Mouse (Mus musculus) common myeloid progenitor, adult 5-6 weeks (primary cell): ENCODE results near the gene Dynlrb1. TPM values are rescaled to one million over a fixed set of nuclear protein-coding genes. Genes with fewer than 3 reads are reported as not detected.

ENCODE experiments used
- ATAC-seq: replicated peaks from 2 replicates; pipeline ENCODE4 v1.8.0; 2016; ENCODE audit warnings: low read depth, mild to moderate bottlenecking, moderate TSS enrichment, inconsistent platforms; ENCODE audit not compliant: poor library complexity, severe bottlenecking
- total RNA-seq: library from RNA; stranded (forward); fragments of 200-1000, 187-1606 nt; gene quantifications from 2 replicates; pipeline ENCODE4 v1.2.3, GENCODE M21; 2017

Dynlrb1 gene
- total RNA-seq, 1 experiment from 2014 or later, result 233 TPM

DNA sequence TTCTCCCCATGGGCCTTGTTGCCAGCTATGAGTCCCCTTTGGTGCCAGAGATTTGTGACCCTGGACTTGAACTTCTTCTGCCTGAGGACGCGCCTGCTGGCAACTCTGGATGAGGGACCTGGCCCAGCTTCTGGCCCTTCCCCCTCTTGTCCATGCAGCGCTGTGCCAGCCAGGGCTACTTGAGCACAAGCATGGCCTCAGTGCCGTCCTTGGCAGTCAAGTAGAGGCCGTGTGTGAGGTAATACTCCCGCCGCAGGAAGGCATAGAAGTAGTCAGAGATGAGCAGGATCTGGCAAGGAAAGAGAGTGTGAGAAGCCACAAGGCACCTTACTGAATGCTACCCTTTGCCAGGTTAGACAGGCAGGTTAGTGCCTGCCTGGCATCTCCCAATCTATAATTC lies 42.0 kb downstream of the Dynlrb1 start:
- no peak for ATAC-seq

DNA sequence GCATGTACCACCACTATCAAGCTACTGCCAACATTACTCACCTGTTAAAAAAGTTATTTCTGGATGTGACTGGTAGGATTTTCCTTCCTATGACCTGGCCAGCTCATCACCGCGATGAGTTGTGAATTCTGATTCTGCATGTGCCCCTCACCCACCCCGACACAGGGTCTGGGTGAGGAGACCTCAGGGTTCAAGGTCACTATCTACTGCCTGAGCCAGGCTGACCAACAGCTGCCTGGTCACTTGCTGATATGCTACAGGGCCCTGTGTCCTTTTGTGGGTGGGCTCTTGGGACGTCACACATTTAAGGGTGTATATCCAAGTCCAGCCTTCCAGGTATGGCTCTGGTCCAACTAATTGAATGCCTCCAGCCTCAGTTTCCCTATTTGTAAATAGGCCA lies 42.8 kb downstream of the Dynlrb1 start:
- ATAC-seq, result no peak

DNA sequence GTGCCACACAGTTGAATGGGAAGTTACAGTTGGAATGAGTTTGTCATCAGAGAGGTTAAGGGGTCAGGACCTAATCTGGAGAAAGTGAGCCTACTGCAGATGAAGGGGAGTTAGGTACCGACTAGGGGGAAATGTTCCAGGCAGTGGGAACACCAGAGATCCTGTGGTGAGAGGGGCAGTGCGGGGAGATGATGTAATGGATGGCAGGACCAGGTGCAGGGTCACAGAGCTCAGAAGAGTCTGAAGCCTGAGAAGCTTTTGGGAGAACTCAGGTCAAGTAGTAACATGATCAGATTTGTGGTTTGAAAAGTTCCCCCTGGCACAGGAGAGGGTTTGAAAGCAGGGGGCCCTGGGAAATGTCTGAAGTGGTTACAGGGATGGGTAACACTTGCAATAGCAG lies 43.8 kb downstream of the Dynlrb1 start:
- no peak for ATAC-seq

DNA sequence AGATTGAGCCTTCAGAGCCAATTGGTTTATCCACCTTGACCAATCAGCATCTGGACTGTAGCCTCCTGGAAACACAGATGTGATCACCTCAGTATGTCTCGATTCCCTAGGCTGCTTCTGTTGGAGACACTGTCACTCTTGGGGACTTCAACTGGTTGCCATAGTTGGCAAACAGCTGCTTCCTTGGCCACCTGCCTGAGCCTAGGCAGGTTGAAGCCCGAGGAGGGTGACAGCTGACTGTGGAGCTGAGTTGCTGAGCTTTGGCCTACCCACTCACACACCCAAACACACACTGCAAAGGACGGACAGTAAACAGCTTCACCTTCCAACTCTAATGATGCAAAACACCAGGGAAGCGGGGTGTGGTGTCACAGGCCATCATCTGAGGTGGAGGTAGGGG lies 47.5 kb downstream of the Dynlrb1 start:
- no peak for ATAC-seq

DNA sequence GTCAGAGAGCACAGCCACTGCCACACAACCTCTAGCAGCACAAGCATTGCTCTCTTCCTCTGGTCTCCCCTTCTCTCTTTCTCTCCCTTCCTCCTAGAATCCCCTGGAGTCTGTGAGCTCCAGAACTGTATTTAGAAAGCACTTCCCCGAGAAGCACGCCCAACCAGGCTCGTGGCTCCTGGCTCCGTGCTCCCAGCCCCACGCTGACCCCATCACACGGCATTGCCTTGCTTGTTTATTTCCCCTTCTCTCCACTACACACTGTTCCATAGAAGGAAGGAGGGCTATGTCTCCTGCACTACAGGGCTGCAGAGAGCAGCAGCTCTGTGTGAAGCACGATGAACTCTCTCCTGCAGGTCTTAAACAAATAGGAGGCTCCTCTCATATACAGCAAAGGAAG lies 48.3 kb downstream of the Dynlrb1 start:
- ATAC-seq, result no peak

DNA sequence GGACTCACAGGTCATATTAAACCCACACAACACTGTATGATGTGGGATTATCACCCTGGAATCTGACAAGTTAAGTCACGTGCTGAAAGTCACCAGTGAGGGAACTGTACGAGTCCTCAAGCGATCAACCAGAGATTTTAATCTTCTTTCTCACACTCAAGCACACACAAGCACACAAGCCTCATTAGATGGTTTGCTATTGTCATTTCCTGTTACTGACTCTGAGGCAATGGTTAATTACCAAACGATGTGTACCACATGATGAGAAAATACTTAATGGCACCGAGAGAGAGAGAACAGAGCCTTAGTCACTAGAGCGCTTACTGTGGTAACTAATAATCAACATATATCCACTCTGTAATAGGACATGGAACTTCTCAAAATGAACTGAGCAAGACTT lies 49.4 kb downstream of the Dynlrb1 start:
- no peak for ATAC-seq

DNA sequence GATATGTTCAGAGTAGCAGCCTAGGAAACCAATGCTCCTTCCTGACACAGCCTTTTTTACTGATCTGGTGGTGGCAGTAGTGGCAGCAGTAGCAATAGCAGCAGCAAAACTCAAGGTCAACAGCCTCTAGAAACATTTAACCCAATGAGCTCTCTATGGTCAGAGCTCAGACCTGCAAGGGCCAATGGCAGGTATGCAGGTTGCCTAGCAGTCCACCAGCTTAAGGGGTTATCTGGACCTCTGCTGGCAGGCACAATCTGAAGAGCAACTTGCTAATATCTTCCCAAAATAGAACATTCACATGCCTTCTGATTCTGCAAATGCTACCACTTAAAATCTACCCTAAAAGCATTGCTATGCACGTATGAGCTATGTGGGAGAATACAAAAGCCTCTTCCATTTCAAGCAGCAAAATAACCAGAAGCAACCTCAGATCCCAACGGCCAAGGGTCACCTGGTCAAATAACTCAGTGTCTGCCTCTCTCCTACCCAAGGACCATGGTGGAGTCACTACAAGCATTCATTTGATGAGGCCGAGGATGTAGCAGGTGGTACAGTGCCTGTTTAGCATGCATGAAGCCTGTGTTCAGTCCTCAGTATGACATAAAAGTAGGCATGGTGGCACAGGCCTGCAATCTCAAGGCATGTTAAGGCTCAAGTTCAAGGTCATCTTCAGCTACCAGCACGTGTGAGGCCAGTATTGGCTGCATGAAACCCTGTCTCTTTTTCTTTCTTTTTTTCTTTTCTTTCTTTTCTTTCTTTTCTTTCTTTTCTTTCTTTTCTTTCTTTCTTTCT lies 51.3 kb downstream of the Dynlrb1 start:
- ATAC-seq, result no peak

DNA sequence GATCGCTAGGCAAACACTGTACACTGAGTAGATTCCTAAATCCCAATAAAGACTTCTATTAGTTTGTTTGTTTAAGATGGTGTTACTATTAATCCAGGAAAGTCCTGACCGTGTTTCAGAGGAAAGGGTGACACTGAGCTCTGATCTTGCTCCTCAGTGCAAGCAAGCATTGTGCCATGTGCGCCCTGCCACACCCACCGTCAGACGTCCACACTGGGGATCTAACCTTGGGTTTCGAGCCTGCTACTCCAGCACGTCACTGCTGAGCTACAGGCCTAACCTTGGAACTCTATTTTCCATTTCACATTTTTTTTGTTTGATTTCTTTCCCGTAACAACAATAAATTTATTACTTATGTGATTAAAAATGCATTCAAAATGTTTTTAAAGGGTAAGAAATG lies 53.7 kb downstream of the Dynlrb1 start:
- ATAC-seq, result no peak

DNA sequence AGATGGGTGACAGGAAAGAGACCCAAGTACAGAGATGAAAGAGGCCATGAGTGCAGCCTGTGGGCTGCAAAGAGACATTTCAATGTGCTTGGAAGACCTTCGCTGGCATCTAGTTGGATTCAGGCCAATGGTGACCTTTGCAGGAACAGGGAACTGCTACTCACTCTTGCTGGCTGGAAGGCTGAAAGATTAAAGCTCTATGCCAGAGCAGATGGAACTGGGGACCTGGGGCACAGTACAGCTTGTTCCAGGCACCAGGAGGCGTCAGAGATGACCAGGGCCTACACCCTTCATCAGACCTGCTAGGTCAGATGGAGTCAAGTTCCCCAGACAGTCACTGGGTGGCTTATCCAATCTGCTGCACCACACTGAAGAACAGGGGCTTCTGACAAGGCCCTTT lies 57.0 kb downstream of the Dynlrb1 start:
- no peak for ATAC-seq

DNA sequence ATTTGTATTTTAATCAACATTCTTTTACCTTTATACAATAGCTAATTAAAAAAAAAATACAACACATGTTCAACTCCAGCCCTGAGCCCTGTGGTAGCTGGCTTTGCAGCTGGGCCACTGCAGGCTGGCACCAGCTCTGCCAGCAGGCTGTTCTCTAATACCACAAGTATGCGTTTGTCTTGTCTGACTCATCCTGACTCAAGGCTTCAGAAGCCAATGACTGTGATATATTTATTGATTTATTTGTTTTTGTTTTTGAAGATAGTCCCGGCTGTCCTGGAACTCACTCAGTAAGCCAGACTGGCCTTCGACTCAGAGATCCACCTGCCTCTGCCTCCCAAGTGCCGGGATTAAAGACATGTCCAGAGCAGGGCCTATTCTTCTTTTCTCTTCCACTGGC lies 57.6 kb downstream of the Dynlrb1 start:
- no peak for ATAC-seq

DNA sequence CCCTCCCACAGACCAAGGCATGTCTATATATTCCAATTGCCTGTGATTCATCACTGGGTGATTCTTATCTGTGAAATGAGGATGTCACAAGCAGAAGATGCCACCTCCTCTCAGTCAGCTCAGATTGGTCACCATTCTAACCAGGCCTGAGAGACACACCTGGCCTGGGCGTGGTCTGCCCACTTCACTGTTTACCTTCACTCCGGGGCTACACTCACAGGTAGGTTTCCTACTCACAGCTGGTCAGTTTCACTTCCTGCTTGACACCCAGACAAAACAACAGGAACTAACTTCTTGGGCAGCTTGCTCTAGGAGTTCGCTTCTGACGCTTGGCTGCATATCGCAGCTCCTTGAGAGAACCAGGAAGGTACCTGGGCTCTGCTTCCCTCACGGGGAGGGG lies 59.1 kb downstream of the Dynlrb1 start:
- ATAC-seq, result no peak

DNA sequence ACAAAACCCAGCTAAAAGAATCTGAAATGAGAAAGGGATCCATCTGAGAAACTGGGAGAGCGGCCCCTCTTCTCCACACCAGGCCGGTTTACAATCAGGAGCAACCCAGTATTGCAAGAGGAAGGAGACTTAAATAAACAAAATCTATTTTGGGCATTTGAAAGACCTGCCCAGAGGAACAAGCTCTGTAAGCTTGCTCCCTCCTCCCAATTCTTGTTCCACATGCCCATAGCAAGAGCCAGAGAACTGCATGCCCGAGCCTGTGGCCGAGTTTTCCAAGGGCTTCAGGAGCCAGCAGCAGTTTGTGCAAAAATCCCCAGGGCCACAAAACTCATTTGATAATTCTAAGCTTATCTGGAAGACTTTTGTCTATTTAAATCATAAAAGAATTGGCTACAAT lies 63.2 kb downstream of the Dynlrb1 start:
- no peak for ATAC-seq

Other genes starting within 250 kb of the Dynlrb1 start
- gene Gm14226, start 218.3 kb upstream of the Dynlrb1 start, total RNA-seq, result not detected in 2 replicates
- 96.7 and 107 TPM in 2 replicates for gene Ahcy, start 162.0 kb upstream of the Dynlrb1 start, total RNA-seq
- gene Itch, start 103.0 kb upstream of the Dynlrb1 start, total RNA-seq, result 48.2 and 64.5 TPM in 2 replicates
- 0.37 and 1.2 TPM in 2 replicates for gene Map1lc3a, start 39.8 kb downstream of the Dynlrb1 start, total RNA-seq
- gene Pigu, start 120.9 kb downstream of the Dynlrb1 start, total RNA-seq, result 36.7 and 37.8 TPM in 2 replicates
- 1.9 and 2.8 TPM in 2 replicates for gene Trp53inp2, start 144.5 kb downstream of the Dynlrb1 start, total RNA-seq
- 13.4 and 25.5 TPM in 2 replicates for gene Ncoa6, start 237.4 kb downstream of the Dynlrb1 start, total RNA-seq